Mouse (Mus musculus) myocyte (in vitro differentiated cells): Measurements from ENCODE around the gene Ung. TPM values are rescaled to one million over a fixed set of nuclear protein-coding genes. Genes with fewer than 3 reads are reported as not detected.
A peak's percentile ranks its signal among the peaks of the same experiment; 100 is the strongest.

Source experiments
- H3K27me3 ChIP-seq: one replicate; pipeline ENCODE4 v1.6.1; 2011; ENCODE audit not compliant: control insufficient read depth, insufficient read depth, insufficient read length
- H3K36me3 ChIP-seq: one replicate; pipeline ENCODE4 v1.6.1; 2011; ENCODE audit not compliant: control insufficient read depth, insufficient read depth
- H3K4me2 ChIP-seq: one replicate; pipeline ENCODE4 v1.6.1; 2011; ENCODE audit warnings: low read depth, control low read depth
- H3K4me3 ChIP-seq: one replicate; pipeline ENCODE4 v1.5.1; 2011; ENCODE audit warnings: mild to moderate bottlenecking, control low read depth, moderate library complexity
- H3K79me2 ChIP-seq: one replicate; pipeline ENCODE4 v1.6.1; 2011; ENCODE audit not compliant: control insufficient read depth, insufficient read depth
- H3ac ChIP-seq: one replicate; pipeline ENCODE4 v1.6.1; 2011; ENCODE audit not compliant: control insufficient read depth, insufficient read length
- CEBPB ChIP-seq: IDR thresholded peaks from 2 replicates; pipeline ENCODE4 v1.6.1; 2011; ENCODE audit warnings: mild to moderate bottlenecking, moderate library complexity; ENCODE audit not compliant: poor library complexity, insufficient read depth, severe bottlenecking
- E2F4 ChIP-seq: IDR thresholded peaks from one replicate; pipeline ENCODE4 v1.6.1; 2011; ENCODE audit warnings: mild to moderate bottlenecking, control low read depth, moderate library complexity; ENCODE audit not compliant: insufficient read depth
- MAX ChIP-seq: IDR thresholded peaks from one replicate; pipeline ENCODE4 v1.6.1; 2011; ENCODE audit warnings: low read depth, mild to moderate bottlenecking, control low read depth
- MYOD1 ChIP-seq, 3 experiments: IDR thresholded peaks; one replicate each; pipeline ENCODE4 v1.6.1; 2011; ENCODE audit warnings: control low read depth in 2 of 3, low read depth in 2 of 3, mild to moderate bottlenecking in 2 of 3, moderate library complexity in 1 of 3; ENCODE audit not compliant: insufficient read length in 2 of 3, control insufficient read depth in 1 of 3
- MYOG ChIP-seq, 3 experiments: IDR thresholded peaks; one replicate each; pipeline ENCODE4 v1.6.1; 2011; ENCODE audit warnings: control low read depth in 2 of 3, low read depth in 2 of 3, mild to moderate bottlenecking in 2 of 3; ENCODE audit not compliant: insufficient read length in 2 of 3, control insufficient read depth in 1 of 3, insufficient read depth in 1 of 3
- POLR2A ChIP-seq: IDR thresholded peaks from one replicate; pipeline ENCODE4 v1.6.1; 2011; ENCODE audit warnings: low read depth, mild to moderate bottlenecking, control low read depth, moderate library complexity; ENCODE audit not compliant: insufficient read length
- POLR2AphosphoS2 ChIP-seq: IDR thresholded peaks from one replicate; pipeline ENCODE4 v1.6.1; 2011; ENCODE audit warnings: low read depth, control low read depth; ENCODE audit not compliant: insufficient read length
- REST ChIP-seq: IDR thresholded peaks from one replicate; pipeline ENCODE4 v1.6.1; 2011; ENCODE audit warnings: mild to moderate bottlenecking, control low read depth, moderate library complexity; ENCODE audit not compliant: insufficient read depth, insufficient read length
- SRF ChIP-seq: IDR thresholded peaks from one replicate; pipeline ENCODE4 v1.6.1; 2011; ENCODE audit warnings: low read depth; ENCODE audit not compliant: control insufficient read depth, insufficient read length
- TCF12 ChIP-seq: IDR thresholded peaks from one replicate; pipeline ENCODE4 v1.6.1; 2011; ENCODE audit warnings: mild to moderate bottlenecking, control low read depth; ENCODE audit not compliant: poor library complexity, insufficient read depth, severe bottlenecking
- TCF3 ChIP-seq: IDR thresholded peaks from one replicate; pipeline ENCODE4 v1.6.1; 2011; ENCODE audit warnings: low read depth, control low read depth; ENCODE audit not compliant: insufficient read length
- USF1 ChIP-seq: IDR thresholded peaks from one replicate; pipeline ENCODE4 v1.6.1; 2011; ENCODE audit warnings: low read depth, mild to moderate bottlenecking, control low read depth, moderate library complexity
- polyA plus RNA-seq: library from polyadenylated mRNA; unstranded; fragments of >200 nt; fragmentation: generic; extraction: Trizol; gene quantifications from one replicate; pipeline ENCODE4 v1.2.1, GENCODE M21; 2012; ENCODE audit warnings: missing spikeins

The Ung gene
- polyA plus RNA-seq, 1 experiment = 2.7 TPM

DNA sequence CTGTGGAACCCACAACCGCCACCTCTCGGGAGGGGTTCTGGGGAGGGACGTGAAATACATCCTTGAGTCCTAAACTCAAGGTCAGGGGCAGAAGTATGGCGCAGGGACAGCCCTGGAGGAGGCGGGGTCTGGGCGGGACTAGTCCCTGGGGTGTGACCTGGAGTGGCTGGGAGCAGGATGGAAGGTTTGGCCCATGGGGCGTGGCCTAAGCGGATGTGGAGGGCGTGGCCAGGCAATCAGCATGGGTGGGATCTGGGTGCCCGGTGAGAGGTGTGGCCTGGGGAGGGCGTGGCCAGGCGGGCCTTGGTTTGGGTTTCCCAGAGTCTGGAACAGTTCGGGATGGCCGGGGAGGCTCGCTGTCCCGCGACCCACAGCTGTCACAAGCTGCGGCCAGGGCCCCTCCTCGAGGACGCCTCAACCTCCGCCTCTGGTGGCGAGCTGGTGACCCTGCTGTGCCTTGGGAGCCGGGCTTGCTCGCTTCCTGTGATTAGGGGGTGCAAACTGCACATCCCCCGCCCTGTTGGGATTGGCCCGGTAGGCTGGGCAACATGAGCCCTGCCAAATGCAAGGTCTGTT, 45.5 kb downstream of the Ung start:
- Histone ChIP-seq H3K36me3 (no peaks in the 10 kb centered on the region), H3K27me3 (no peaks in the 10 kb centered on the region), H3ac (peak overlapping the region; percentile 45), H3K4me3 (peak overlapping the region; percentile 29), H3K4me2 (peak overlapping the region; percentile 95), H3K79me2 (no peaks in the 10 kb centered on the region)
- TF ChIP-seq TCF3 (no peak), MAX (no peak), MYOD1 (IDR thresholded peaks at IDR 0.05; ENCODE audit: control insufficient read depth in 1 of 3, insufficient read length in 2 of 3, low read depth in 2 of 3) (peak in 2 of 3 experiments; percentile 54 to 78), SRF (peak; percentile 47), CEBPB (no peak), TCF12 (no peak), POLR2AphosphoS2 (peak; percentile 46), MYOG (IDR thresholded peaks at IDR 0.05; ENCODE audit: control insufficient read depth in 1 of 3, insufficient read depth in 1 of 3, insufficient read length in 2 of 3, low read depth in 2 of 3) (peak in 2 of 3 experiments; percentile 82), POLR2A (peak; percentile 85), E2F4 (no peak)

- Histone ChIP-seq H3K27me3 (no peaks in the 10 kb centered on the region), H3K79me2 (no peaks in the 10 kb centered on the region), H3K36me3 (no peaks in the 10 kb centered on the region), H3ac (peak overlapping the region; percentile 45), H3K4me3 (peak overlapping the region; percentile 29), H3K4me2 (peak overlapping the region; percentile 95)
- TF ChIP-seq TCF12 = no peak
- no peak for TF ChIP-seq E2F4
Measured at GRCm38 (mm10) chr5:114176548-114177400, 46.6 kb downstream of the Ung start.

- Histone ChIP-seq H3K4me2 (no peak overlapping the region), H3ac (no peak overlapping the region), H3K79me2 (no peaks in the 10 kb centered on the region), H3K27me3 (no peaks in the 10 kb centered on the region), H3K36me3 (no peaks in the 10 kb centered on the region), H3K4me3 (no peak overlapping the region)
- TF ChIP-seq CEBPB (no peak), MAX (no peak), REST (no peak), POLR2A (no peak), POLR2AphosphoS2 (no peak), MYOD1 (IDR thresholded peaks at IDR 0.05; ENCODE audit: control insufficient read depth in 1 of 3, insufficient read length in 2 of 3, low read depth in 2 of 3) (no peak), USF1 (no peak), TCF12 (no peak), SRF (no peak), MYOG (IDR thresholded peaks at IDR 0.05; ENCODE audit: control insufficient read depth in 1 of 3, insufficient read depth in 1 of 3, insufficient read length in 2 of 3, low read depth in 2 of 3) (no peak), TCF3 (no peak), E2F4 (no peak)
Measured at GRCm38 (mm10) chr5:114177966-114178719, 48.0 kb downstream of the Ung start.

DNA sequence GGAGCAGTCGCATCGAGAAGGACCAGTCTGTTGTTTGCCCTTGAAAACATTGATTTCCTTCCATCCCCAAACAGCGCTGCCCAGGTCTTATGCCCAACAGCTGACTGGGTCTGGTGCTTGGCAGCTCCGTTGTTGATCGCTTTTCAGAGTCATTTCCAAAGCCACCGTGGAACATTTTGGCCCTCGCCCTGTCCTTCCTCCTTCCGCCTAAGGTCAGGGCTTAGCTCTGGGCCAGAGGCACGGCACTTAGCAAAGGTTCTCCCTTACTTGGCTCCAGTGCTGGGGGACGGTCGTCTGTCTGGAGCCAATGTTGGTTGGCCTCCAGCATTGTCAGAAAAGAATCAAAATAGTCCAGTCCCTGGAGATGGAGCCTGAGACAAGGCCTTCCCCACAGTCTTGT, 49.4 kb downstream of the Ung start:
- Histone ChIP-seq H3ac (no peak overlapping the region), H3K36me3 (no peaks in the 10 kb centered on the region), H3K27me3 (no peaks in the 10 kb centered on the region), H3K79me2 (no peaks in the 10 kb centered on the region), H3K4me2 (no peak overlapping the region), H3K4me3 (no peak overlapping the region)
- no peak for TF ChIP-seq REST
- TF ChIP-seq MYOD1 (IDR thresholded peaks at IDR 0.05; ENCODE audit: control insufficient read depth in 1 of 3, insufficient read length in 2 of 3, low read depth in 2 of 3) = no peak
- TF ChIP-seq SRF = no peak
- no peak for TF ChIP-seq TCF12
- no peak for TF ChIP-seq TCF3
- no peak for TF ChIP-seq E2F4
- no peak for TF ChIP-seq POLR2AphosphoS2
- TF ChIP-seq POLR2A = no peak
- TF ChIP-seq MAX = no peak

DNA sequence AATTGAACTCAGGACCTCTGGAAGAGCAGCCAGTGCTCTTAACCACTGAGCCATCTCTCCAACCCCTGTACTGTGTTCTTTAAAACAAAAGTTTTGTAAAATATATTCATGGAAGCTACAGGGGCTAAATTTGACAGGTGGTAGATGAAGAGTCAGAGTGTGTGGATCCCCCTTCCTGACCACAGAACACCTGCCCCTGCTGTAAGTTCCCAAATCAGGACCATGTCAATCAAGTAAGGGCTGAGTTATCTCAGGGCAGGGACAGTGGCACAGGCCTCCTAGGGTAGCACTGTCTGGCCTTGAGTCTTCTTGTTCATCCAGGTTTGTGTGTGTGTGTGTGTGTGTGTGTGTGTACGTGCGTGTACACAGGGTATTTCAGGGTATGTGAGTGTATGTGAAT, 53.3 kb downstream of the Ung start:
- H3ac ChIP-seq = no peak overlapping the region
- no peak overlapping the region for H3K4me2 ChIP-seq
- no peaks in the 10 kb centered on the region for H3K36me3 ChIP-seq
- no peaks in the 10 kb centered on the region for H3K79me2 ChIP-seq
- TF ChIP-seq MYOD1 (IDR thresholded peaks at IDR 0.05; ENCODE audit: control insufficient read depth in 1 of 3, insufficient read length in 2 of 3, low read depth in 2 of 3) (peak in 1 of 3 experiments; percentile 14), POLR2A (no peak)
- no peaks in the 10 kb centered on the region for H3K27me3 ChIP-seq
- H3K4me3 ChIP-seq = no peak overlapping the region
